Mouse (Mus musculus): ENCODE measurements around the gene Olfr374. TPM values are rescaled to one million over a fixed set of nuclear protein-coding genes. Genes with fewer than 3 reads are reported as not detected.

Gene Olfr374
- polyA plus RNA-seq (2012; rRNA removed; ENCODE audit: low replicate concordance): not detected in 2 replicates

DNA sequence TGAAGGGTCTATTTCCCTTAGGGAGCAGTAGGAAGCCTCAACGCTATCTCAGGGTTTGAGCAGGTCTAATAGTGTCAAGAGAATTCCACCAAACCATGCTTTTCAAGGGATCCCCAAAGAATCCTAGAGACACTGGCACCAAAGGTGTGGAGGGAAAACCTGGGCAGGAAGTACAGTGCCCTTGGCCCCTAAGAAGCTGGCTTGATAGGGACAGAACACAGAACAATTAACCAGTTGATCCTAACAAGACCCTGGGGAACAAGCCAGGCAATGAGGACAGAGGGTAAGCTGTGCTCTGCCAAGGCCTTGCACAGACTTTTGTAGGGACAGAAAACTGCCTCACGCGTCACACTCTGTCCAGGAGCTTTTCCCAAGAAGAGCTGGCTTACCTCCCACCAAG, at the start of gene Olfr374:
Gene Olfr374 (plus strand): TSS at position 301 of the 400 bp plus-strand sequence.

DNA sequence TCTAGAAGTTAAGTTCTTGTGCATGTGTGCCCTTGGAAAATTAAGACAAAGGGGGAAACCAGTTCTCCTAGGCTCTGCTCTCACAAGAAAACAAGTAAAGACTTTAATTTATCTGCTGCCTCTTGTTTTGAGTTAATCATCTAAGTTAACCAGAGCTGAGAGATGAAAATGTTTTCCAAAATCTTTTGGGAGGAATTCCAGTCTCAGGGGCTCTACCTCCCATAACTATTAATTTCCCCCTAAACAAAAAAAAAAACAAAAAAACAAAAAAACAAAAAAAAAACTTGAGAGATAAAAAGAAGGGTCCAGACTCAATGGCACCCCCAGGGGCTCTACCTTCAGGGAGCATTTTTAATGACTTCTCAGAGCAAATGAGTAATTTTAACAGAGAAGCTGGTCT, 24.0 kb upstream of the Olfr374 start, which contains the start of gene Olfr373:
Gene Olfr373 (plus strand): TSS at position 301 of the 400 bp plus-strand sequence.

DNA sequence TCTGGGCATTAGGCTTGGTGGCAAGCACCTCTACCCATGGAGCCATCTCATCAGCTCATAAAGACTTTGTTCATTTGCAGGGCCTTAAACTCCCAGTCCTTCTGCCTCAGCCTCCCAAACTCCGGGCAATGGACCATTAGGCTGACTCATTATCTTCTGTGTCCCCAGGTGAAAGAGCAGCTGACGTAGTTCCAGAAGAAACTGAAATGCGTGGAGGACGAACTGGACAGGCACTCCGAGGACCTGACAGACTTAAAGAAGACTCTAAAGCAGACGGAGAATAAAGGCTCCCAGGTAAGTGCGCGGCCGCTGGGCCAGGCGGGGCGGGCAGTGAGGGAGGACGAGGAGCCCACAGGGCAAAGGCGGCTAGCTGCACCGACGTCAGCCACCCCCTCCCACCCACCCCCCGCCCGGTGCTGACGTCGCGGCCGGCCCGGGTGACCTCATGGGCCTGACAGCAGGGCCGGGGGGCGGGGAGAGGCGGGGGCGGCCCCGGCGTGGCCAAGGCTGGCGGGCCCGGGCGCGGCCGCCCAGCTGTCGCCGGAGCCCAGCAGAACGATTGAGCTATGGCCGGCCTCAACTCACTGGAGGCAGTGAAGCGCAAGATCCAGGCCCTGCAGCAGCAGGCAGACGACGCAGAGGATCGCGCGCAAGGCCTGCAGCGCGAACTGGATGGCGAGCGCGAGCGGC, 28.1 kb downstream of the Olfr374 start, which contains the start of gene Tpm4:
Gene Tpm4 (plus strand): TSS at position 220 of the 690 bp plus-strand sequence.

DNA sequence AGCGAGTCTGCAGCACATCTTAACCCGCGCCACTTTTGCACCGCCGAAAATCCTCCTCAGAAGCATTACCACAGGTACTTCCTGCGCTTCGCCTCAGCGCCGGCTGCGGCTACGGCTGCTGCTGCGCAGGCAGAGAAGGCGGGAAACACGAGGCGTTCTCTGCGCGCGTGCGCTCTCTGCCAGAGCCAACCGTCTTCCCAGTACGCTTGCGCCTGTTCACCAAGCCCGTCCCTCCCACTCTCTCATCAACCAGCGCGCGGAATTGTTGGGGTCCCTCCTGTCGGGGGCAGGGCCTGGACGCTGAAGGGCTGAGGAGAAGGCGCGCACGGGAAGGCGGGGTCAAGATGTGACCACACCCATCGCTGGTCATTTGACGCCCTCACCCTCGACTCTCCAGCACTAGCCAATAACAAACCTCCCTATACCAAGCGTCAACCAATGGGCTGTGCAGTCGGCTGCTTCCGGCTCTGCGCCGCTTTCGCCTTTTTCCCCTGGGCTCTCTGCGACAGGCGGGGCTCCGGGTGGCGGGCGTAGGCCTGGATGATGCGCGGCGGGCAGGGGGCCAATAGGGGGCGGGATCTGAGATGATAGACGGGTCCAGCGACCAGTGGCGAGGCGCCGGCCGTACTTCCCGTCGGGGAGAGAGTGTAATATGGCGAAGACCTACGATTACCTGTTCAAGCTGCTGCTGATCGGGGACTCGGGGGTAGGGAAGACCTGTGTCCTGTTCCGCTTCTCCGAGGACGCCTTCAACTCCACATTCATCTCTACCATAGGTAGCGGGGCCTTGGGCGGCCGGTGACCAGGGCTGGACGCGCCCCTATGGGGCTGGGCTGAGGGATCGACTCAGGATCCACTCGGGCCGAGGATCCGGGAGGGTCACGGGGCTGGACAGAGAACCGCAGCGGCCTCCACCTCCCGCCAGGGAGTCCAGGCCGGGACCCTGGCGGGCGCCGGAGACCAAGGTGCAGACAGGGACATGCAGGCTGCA, 54.2 kb downstream of the Olfr374 start, which contains the start of gene Rab8a:
Gene Rab8a (plus strand): TSS at position 494 of the 991 bp plus-strand sequence.

Other genes starting within 250 kb of the Olfr374 start
- 0.02 and 0.04 TPM in 2 replicates for gene Zfp709, start 225.0 kb upstream of the Olfr374 start, polyA plus RNA-seq (2012; rRNA removed; ENCODE audit: low replicate concordance)
- gene Zfp882, start 198.4 kb upstream of the Olfr374 start, polyA plus RNA-seq (2012; rRNA removed; ENCODE audit: low replicate concordance): not detected in 2 replicates
- 0.27 and 0.54 TPM in 2 replicates for gene Zfp617, start 198.4 kb upstream of the Olfr374 start, polyA plus RNA-seq (2012; rRNA removed; ENCODE audit: low replicate concordance)
- 1.2 and 1.4 TPM in 2 replicates for gene Zfp961, start 156.0 kb upstream of the Olfr374 start, polyA plus RNA-seq (2012; rRNA removed; ENCODE audit: low replicate concordance)
- 7.6 and 16.6 TPM in 2 replicates for gene Cyp4f18, start 97.4 kb upstream of the Olfr374 start, polyA plus RNA-seq (2012; rRNA removed; ENCODE audit: low replicate concordance)
- not detected in 2 replicates for gene Olfr372, start 65.8 kb upstream of the Olfr374 start, polyA plus RNA-seq (2012; rRNA removed; ENCODE audit: low replicate concordance)
- not detected in 2 replicates for gene Olfr373, start 23.9 kb upstream of the Olfr374 start, polyA plus RNA-seq (2012; rRNA removed; ENCODE audit: low replicate concordance)
- gene Tpm4, start 27.9 kb downstream of the Olfr374 start, polyA plus RNA-seq (2012; rRNA removed; ENCODE audit: low replicate concordance): 13.1 and 18.1 TPM in 2 replicates
- gene Rab8a, start 54.2 kb downstream of the Olfr374 start, polyA plus RNA-seq (2012; rRNA removed; ENCODE audit: low replicate concordance): 39.6 and 59.2 TPM in 2 replicates
- 3.3 and 3.4 TPM in 2 replicates for gene Hsh2d, start 82.6 kb downstream of the Olfr374 start, polyA plus RNA-seq (2012; rRNA removed; ENCODE audit: low replicate concordance)
- gene Cib3, start 105.8 kb downstream of the Olfr374 start, polyA plus RNA-seq (2012; rRNA removed; ENCODE audit: low replicate concordance): 0.27 TPM in 1 of 2 replicates, not detected in the other
- gene Gm11034, start 106.6 kb downstream of the Olfr374 start, polyA plus RNA-seq (2012; rRNA removed; ENCODE audit: low replicate concordance): not detected in 2 replicates
- 17.5 and 26.9 TPM in 2 replicates for gene Fam32a, start 112.7 kb downstream of the Olfr374 start, polyA plus RNA-seq (2012; rRNA removed; ENCODE audit: low replicate concordance)
- 35.4 and 46.7 TPM in 2 replicates for gene Ap1m1, start 133.0 kb downstream of the Olfr374 start, polyA plus RNA-seq (2012; rRNA removed; ENCODE audit: low replicate concordance)
- gene Gm10282, start 198.2 kb downstream of the Olfr374 start, polyA plus RNA-seq (2012; rRNA removed; ENCODE audit: low replicate concordance): not detected in 2 replicates
- gene Klf2, start 212.0 kb downstream of the Olfr374 start, polyA plus RNA-seq (2012; rRNA removed; ENCODE audit: low replicate concordance): 15.6 and 42.1 TPM in 2 replicates

Measured in duodenum, adult 2 months (tissue).